14 mouse cellular contexts compared by ENCODE assay signal in genomic region chr5:147824021-147824605, GRCm38 (mm10).
"Had no signal": no experiment of that assay in that cellular context is flagged by ENCODE, and none has a peak within 500 bp of the region (broad histone marks: within the 10 kb centered on the region; RNA-seq: fewer than 3 reads in every experiment).

No protein-coding gene starts in this region.

- H3K27me3 ChIP-seq: midbrain, embryonic 12.5 days; neural tube, embryonic 13.5 days; neural tube, embryonic 15.5 days; stomach, embryonic 15.5 days had no signal

- H3K4me3 ChIP-seq: midbrain, embryonic 10.5 days; midbrain, embryonic 12.5 days; myocyte; neural tube, embryonic 13.5 days; neural tube, embryonic 15.5 days; stomach, embryonic 15.5 days had no signal

- H3K4me1 ChIP-seq: midbrain, embryonic 12.5 days; neural tube, embryonic 13.5 days had no signal

- H3K36me3 ChIP-seq: midbrain, embryonic 10.5 days; midbrain, embryonic 12.5 days; neural tube, embryonic 13.5 days; neural tube, embryonic 15.5 days; stomach, embryonic 15.5 days had no signal

- H3K9me3 ChIP-seq: midbrain, embryonic 12.5 days; neural tube, embryonic 13.5 days; neural tube, embryonic 15.5 days; stomach, embryonic 15.5 days had no signal

- DNase-seq: lung, adult 18-20 months; lung, embryonic 14.5 days; lung, postnatal 10 days; lung, postnatal 4 days; midbrain, embryonic 14.5 days; right cerebral cortex, postnatal 25 days; thymus, adult 2 months; thymus, postnatal 36 days had no signal
